Mouse (Mus musculus) neutrophil, adult 5-6 weeks (primary cell): Measurements from ENCODE around the gene Rhd. TPM values are rescaled to one million over a fixed set of nuclear protein-coding genes. Genes with fewer than 3 reads are reported as not detected.

ENCODE experiments used
- ATAC-seq: fragments of 151-379, 151-347 bp; 2 replicates; pipeline ENCODE4 v1.8.0; 2017; ENCODE audit warnings: mild to moderate bottlenecking, moderate TSS enrichment; ENCODE audit not compliant: insufficient number of reproducible peaks, poor library complexity, low FRiP score, severe bottlenecking; ENCODE audit errors: extremely low read depth
- total RNA-seq: library from RNA; stranded (forward); fragments of 200-1000 nt; gene quantifications from 2 replicates; pipeline ENCODE4 v1.2.3, GENCODE M21; 2017

Gene Rhd
- total RNA-seq, 1 experiment from 2014 or later: not detected

DNA sequence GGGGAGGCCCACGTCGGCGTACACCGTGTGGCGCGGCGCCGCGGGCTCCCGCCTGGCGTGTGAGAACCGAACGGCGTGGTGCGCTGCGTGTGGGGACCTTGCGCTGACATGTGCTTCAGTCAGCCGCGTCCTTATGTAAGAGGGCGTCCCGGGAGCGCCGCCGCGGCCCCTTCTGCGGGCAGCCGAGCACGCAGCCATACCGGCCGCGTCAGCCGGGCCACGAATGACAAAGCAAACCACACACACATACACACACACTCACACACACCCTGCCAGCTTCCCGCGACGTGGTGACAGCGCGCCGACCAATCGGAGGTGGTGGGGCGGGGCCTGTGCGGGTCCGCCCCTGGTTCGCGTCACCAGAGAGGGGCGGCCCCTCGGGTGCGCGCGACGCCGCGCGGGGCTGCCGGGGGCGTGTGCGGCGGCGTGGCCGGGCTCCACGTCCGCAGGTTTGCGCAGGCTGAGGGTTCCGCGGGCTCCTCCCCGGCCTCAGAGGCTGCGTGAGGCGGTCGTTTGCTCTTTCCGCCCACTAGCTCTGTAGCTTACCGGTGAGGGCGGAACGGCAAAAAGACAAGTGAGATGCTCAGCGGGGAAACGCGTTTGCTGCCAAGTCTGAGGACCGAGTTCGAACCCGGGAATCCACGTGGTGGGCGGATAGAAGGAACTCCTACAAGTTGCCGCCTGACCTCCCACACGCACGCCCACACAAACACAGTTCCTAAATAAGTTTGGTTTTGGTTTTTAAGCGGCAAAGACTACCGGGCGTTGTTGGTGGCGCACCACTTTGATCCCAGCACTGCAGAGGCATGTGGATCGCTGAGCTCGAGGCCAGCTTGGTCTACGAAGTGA is 10.5 kb upstream of the Rhd start:
- peak; percentile 79 for ATAC-seq

- ATAC-seq: no peak
Observed at GRCm38 (mm10) chr4:134855371-134855770, 9.0 kb upstream of the Rhd start.

- no peak for ATAC-seq
Observed at GRCm38 (mm10) chr4:134856056-134856455, 8.3 kb upstream of the Rhd start.

DNA sequence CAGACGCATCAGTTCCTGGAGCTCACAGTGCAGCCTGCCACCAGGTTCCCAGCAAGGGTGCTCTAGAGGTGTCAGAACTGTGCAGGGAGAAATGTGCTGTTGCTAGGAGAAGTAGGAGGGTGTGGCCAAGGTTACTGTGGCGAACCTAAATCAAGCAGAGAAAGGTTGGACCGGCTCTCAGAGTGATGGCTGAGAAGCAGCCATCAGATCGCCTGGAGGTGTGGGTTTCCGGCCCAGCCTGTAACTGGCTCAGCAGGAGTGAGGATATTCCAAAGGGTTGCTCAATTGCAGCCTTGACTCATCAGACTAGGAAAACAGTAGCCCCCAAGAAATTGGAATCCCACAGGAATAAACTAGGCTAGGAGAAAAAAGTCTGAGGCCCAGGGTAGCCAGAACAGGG is 7.8 kb upstream of the Rhd start:
- ATAC-seq: no peak

DNA sequence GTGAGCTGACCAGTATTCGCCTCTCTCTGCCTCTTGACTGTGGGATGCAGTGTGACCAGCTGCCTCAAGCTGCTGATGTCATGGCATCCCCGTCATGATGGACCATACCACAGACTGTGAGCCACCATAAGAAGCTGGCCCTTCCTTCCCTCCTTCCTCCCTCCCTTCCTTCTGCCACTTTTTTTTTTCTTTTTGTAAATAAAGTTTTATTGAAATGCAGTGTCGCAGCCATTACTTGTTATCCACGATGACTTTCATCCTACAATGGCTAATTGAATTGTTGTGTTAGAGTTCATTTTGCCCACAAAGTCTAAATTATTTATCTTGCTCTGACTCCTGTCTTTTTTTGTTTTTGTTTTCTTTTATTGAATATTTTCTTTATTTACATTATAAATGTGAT is 5.8 kb upstream of the Rhd start:
- ATAC-seq: no peak

DNA sequence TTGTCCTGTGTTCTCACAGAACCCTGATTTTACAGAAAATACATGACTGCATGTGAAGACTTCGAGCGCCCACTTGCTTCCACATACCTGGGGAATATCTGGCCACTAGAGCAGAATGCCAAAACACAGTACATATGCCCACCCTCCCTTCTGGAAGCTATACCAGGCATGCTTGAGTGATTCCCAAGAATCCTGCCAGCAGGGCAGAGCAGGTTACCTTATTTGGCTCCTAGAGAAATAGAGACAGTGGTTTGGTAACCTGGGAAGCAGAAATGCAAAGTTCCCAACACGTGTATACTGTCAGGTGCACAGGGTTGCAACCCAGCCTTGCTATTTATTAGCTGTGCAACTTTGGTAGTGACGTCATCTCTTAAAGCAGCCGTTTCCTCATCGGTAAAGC is 2.5 kb upstream of the Rhd start:
- ATAC-seq: no peak

DNA sequence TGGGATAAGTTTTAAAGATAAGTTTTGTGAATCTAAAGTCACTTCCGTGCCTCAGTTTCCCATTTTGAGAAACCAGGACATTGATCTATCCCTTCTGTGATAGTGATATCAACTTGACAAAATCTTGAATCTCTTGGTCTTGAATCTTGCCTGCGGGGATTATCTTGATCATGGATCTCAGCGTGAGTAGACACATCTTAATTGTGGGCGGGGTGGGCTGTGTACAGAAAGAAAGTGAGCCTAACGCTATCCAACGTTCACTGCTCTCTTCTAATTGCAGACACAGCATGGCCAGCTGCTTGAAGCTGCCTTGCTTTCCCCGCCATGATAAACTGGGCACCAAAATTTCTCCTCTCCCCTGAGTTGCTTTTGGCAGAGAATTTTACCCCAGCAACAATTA is 1.3 kb upstream of the Rhd start:
- ATAC-seq: no peak

DNA sequence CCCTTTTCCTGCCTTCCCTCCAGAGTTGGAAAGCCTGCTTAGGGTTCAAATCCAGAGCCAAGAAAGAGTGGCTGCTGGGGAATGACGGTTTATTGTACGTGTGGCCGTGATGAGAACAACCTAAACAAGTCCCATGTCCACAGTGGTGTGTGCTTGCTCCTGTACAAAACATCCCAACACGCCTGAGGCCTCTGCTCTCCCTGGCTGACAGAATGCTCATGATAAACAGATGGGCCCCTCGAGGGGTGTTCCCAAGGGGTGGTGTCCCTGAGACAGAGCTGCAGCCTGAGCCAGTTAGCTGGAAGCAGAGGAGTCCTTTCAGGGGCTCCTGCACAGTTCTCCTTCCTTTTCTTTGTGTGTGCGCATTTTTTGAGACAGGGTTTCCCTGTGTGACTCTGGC is 1.0 kb downstream of the Rhd start:
- ATAC-seq: no peak

DNA sequence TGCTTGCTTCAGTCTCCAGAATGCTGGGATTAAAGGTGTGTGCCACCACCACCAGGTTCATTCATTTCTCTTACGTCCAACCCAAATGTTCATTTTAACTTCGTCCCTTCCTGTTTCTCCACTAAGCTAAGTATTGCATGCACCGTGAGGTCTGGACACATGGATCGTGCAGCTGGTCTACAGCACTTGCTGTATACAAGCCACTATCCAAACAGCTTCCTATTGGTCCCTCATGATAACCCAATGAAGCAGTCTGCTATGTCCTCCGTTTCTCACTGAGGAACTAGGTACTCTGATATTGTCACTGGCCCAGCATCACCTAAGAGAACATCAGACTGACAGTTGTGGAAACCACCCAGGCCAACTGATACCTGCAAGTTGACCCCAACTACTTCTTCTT is 1.5 kb downstream of the Rhd start:
- ATAC-seq: no peak

DNA sequence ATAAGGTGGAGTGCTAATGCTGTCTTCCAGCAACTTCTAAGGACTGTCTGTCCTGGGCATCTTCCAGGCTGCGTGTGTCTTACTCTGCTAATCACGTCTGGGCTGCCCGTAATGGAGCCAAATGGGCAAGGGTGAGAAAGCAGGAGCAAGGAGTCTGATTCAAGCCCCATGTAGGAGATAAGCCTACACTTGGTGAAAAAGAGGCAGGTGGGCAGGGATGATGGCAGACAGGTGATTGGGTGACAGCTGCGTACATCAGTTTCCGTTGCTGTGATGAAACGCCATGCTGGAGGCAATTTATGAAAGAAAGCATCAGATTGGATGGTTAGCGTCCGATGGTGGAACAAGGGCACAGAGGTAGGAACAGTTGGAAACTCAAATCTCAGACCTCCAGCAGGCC is 2.9 kb downstream of the Rhd start:
- ATAC-seq: no peak

DNA sequence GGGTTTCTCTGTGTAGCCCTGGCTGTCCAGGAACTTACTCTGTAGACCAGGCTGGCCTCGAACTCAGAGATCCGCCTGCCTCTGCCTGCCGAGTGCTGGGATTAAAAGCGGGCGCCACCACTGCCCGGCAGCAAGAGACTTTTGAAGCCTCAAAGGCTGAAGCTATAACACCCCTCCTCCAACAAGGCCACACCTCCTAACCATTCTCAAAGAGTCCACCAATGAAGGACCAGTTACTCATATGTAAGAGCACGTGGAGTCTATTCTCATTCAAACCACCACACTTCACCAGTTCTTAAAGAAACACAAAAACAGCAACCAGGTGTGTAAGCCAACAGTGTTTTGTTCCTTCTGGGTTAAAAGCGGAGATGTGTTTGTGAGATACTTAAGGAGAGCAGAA is 3.3 kb downstream of the Rhd start:
- no peak for ATAC-seq

- ATAC-seq: no peak
Observed at GRCm38 (mm10) chr4:134868065-134868464, 3.7 kb downstream of the Rhd start.

- no peak for ATAC-seq
Observed at GRCm38 (mm10) chr4:134868490-134868889, 4.2 kb downstream of the Rhd start.

GRCm38 (mm10) chr4:134869068-134869730 is 4.9 kb downstream of the Rhd start:
- ATAC-seq: no peak

GRCm38 (mm10) chr4:134869815-134870375 is 5.6 kb downstream of the Rhd start:
- no peak for ATAC-seq

- no peak for ATAC-seq
Observed at GRCm38 (mm10) chr4:134871477-134871876, 7.1 kb downstream of the Rhd start.

- no peak for ATAC-seq
Observed at GRCm38 (mm10) chr4:134871950-134872349, 7.6 kb downstream of the Rhd start.

DNA sequence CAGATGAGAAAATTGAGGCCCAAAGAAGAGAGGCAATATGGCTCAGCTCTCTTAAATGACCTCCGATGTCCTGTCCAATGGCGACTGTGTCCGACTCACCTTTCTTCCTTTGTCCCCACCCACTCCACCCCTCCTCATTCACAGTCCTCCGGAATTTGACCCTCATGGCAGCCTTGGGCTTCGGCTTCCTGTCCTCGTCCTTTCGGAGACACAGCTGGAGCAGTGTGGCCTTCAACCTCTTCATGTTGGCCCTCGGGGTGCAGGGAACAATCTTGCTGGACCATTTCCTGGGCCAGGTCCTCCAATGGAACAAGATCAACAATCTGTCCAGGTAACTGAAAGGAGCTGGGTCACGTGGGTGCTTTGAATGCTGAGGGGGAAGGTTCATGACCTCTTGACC is 11.8 kb downstream of the Rhd start:
- ATAC-seq: no peak

GRCm38 (mm10) chr4:134879410-134879981 is 15.2 kb downstream of the Rhd start:
- peak; percentile 59 for ATAC-seq

DNA sequence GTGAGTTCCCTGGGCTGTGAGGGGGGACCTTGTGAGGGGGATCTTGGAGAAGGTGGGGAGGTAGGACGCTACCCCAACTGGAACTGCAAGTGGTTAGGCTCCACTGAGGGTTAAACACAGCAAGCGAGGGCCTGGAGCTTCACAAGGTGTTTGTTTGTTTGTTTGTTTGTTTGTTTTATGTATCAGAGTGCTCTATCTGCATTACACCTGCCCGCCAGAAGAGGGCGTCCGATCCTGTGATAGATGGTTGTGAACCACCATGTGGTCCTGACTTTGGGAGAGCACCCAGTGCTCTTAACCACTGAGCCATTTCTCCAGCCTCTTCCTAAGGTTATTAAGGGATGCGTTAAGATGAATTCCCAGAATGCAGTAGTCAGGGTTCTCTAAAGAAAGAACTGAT is 15.7 kb downstream of the Rhd start:
- no peak for ATAC-seq
